Mouse (Mus musculus): ENCODE measurements around the gene Ankrd24.
"Not testable (repeated sequence)": the region's sequence is repeated elsewhere in the genome, so short reads cannot be mapped to it uniquely, and the experiment has no call there.

DNA sequence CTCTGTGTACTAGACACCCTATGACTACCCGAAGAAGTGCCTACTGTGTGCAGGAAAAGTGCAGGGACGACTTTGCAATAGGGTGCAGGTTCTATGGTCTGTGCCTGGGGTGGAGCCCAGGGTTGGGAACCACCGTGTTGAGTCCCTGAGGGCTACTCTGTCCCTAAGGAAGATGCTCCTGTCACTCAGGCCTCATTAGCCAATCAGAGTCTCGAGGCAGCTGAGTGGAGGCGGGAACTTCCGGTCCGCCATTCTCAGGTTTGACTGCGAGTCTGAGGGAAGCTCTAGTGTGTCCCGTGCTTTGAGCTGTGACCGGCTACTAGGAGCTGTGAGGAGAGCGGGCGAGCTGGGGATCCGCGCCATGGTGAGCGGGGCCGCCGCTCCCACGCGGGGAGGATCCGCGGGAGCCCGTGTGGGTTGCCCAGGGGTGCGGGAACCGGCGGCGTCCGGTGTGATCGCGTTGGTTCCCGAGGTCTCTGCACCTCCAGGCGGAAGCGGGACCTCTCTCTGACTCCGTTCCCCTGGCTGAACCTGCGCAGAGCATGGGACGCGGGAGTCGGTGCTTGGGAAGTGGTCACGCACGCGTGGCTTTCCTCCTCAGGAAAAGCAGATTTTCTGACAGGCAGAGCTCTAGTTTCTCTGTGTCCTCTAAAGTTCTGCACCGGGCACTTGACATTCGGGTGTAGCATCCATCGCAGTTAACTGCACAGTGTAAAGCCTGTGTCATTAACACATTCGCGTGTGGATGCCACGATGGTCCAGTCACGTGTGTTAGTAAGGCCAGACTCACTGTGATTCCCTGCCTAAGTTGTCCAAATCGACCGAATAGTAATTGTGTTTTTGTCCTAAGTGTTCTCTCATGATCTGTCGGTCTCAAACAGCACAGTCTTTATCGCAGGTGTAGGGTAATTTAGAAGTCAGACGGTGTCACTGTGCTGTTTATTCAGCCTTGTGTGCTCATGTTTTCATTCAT lies 20.7 kb downstream of the Ankrd24 start, which contains the start of gene Gm10778:
- TF ChIP-seq GATA1 (IDR thresholded peaks at IDR 0.05; ENCODE audit: borderline replicate concordance, low read length); CTCF (IDR thresholded peaks at IDR 0.05; ENCODE audit: low read depth, low read length): not testable (repeated sequence)

All from G1E (cell line).